ENCODE assay signal across 21 mouse cellular contexts in genomic region chr7:31195591-31196307, GRCm38 (mm10). TPM values are rescaled to one million over a fixed set of nuclear protein-coding genes. Genes with fewer than 3 reads are reported as not detected.
DNase-seq lines count a peak whose midpoint lies in the region; ATAC-seq and TF ChIP-seq lines count a peak whose summit lies in the region.
"Had no signal": no experiment of that assay in that cellular context is flagged by ENCODE, and none has a peak within 500 bp of the region (broad histone marks: within the 10 kb centered on the region; RNA-seq: fewer than 3 reads in every experiment).

No protein-coding gene starts in this region.

- no peak overlapping the region for H3K4me2 ChIP-seq in CH12.LX (ENCODE audit: insufficient read depth, low read depth, poor library complexity, severe bottlenecking)
- no peak overlapping the region for H3K4me2 ChIP-seq in kidney, embryonic 15.5 days
- H3K4me2 ChIP-seq: heart, embryonic 15.5 days; limb, embryonic 12.5 days; midbrain, embryonic 13.5 days; neural tube, embryonic 13.5 days had no signal

- TF ChIP-seq CTCF in CH12.LX (conservative IDR thresholded peaks at IDR 0.05 in 1 of 2, IDR thresholded peaks at IDR 0.05 in 1 of 2; ENCODE audit: low read depth in 2 of 2, low read length in 2 of 2) = no peak

- no peak for TF ChIP-seq POLR2A in CH12.LX (IDR thresholded peaks at IDR 0.05; ENCODE audit: low read depth, low read length)

- peaks cover 0 to 5% of the 10 kb centered on the region in 2 experiments; a peak in 1 of 4 replicates for H3K4me1 ChIP-seq in CH12.LX (ENCODE audit: control insufficient read depth in 1 of 2, insufficient read depth in 2 of 2)
- no peaks in the 10 kb centered on the region for H3K4me1 ChIP-seq in kidney, embryonic 15.5 days
- H3K4me1 ChIP-seq in heart, embryonic 10.5 days = no peaks in the 10 kb centered on the region
- H3K4me1 ChIP-seq: forebrain, embryonic 10.5 days; heart, embryonic 15.5 days; limb, embryonic 12.5 days; midbrain, embryonic 13.5 days; neural tube, embryonic 13.5 days had no signal

- no peak for TF ChIP-seq EP300 in CH12.LX (IDR thresholded peaks at IDR 0.05; ENCODE audit: low read length)

- no peak for TF ChIP-seq RAD21 in CH12.LX (IDR thresholded peaks at IDR 0.05; ENCODE audit: low read depth, low read length)

- no peak overlapping the region for H3K9ac ChIP-seq in CH12.LX (ENCODE audit: insufficient read depth, low read depth)
- H3K9ac ChIP-seq in kidney, embryonic 15.5 days = no peak overlapping the region
- H3K9ac ChIP-seq: heart, embryonic 15.5 days; limb, embryonic 12.5 days; liver, embryonic 14.5 days; midbrain, embryonic 13.5 days; neural tube, embryonic 13.5 days had no signal

- intact Hi-C loops in heart, postnatal 36 days (cut with DNase I) = no loop called here

- dilution Hi-C loops in CH12.LX (cut with MboI; ENCODE audit: extremely low pct_ligation_motif_present, extremely low pct_unique_long_range_greater_than_20kb, low sequenced_read_pairs) = no loop called here

- no peak overlapping the region for H3K27ac ChIP-seq in CH12.LX (ENCODE audit: insufficient read depth, low read depth)
- no peak overlapping the region for H3K27ac ChIP-seq in kidney, embryonic 15.5 days
- H3K27ac ChIP-seq in heart, embryonic 10.5 days = no peak overlapping the region
- H3K27ac ChIP-seq: forebrain, embryonic 10.5 days; heart, adult 2 months; heart, embryonic 15.5 days; limb, embryonic 12.5 days; liver, embryonic 14.5 days; midbrain, embryonic 13.5 days; neural tube, embryonic 13.5 days had no signal

- H3K27me3 ChIP-seq in CH12.LX (replicated peaks) = peaks cover 41% of the 10 kb centered on the region
- H3K27me3 ChIP-seq in kidney, embryonic 15.5 days = no peaks in the 10 kb centered on the region
- H3K27me3 ChIP-seq in heart, embryonic 10.5 days (ENCODE audit: insufficient read depth, poor library complexity, severe bottlenecking) = no peaks in the 10 kb centered on the region
- H3K27me3 ChIP-seq: heart, embryonic 15.5 days; limb, embryonic 12.5 days; midbrain, embryonic 13.5 days; neural tube, embryonic 13.5 days; Patski had no signal

- no peaks in the 10 kb centered on the region for H3K79me2 ChIP-seq in CH12.LX (replicated peaks; ENCODE audit: control insufficient read depth, extremely low read depth, insufficient read depth, poor library complexity, severe bottlenecking)

- no peak overlapping the region for H3K4me3 ChIP-seq in CH12.LX (replicated peaks in 1 of 3; ENCODE audit: low read depth in 2 of 3, low read length in 2 of 3, poor library complexity in 1 of 3)
- no peak overlapping the region for H3K4me3 ChIP-seq in kidney, embryonic 15.5 days (replicated peaks)
- no peak overlapping the region for H3K4me3 ChIP-seq in heart, embryonic 10.5 days
- H3K4me3 ChIP-seq: forebrain, embryonic 10.5 days; heart, adult 2 months; heart, embryonic 15.5 days; limb, embryonic 12.5 days; midbrain, embryonic 13.5 days; neural tube, embryonic 13.5 days had no signal

- in situ Hi-C loops in CH12.LX (cut with MboI; ENCODE audit: low pct_ligation_motif_present, low pct_unique_long_range_greater_than_20kb, low sequenced_read_pairs) = loop anchor here (25.0 kb wide), 1 partner anchor 117 kb away; no protein-coding TSS in a partner anchor

- peak; percentile 51 for DNase-seq in heart, adult 11 months
- no peak for DNase-seq in heart, postnatal 36 days
- no peak for DNase-seq in CH12.LX (ENCODE audit: extremely low read depth)
- DNase-seq in lung, postnatal 10 days = peak; percentile 18
- no peak for DNase-seq in spleen, postnatal 14 days (ENCODE audit: low spot score in 2 of 2)
- DNase-seq in heart, embryonic 10.5 days (ENCODE audit: low spot score) = no peak
- DNase-seq in retina, postnatal 1 day = no peak
- DNase-seq: adrenal gland, adult 8-10 months; cerebellum, adult 11 months; cerebellum, postnatal 25 days; gastrocnemius, postnatal 10 days; heart, adult 2 months; thymus, postnatal 36 days had no signal

- peak; percentile 58; the same call in 1 of the 2 replicates for ATAC-seq in kidney, embryonic 15.5 days (replicated peaks; ENCODE audit: low FRiP score)
- ATAC-seq: midbrain, embryonic 13.5 days; Patski had no signal

- no peaks in the 10 kb centered on the region for H3K36me3 ChIP-seq in CH12.LX (replicated peaks in 1 of 2; ENCODE audit: control insufficient read depth in 1 of 2, insufficient read depth in 1 of 2, low read length in 1 of 2)
- H3K36me3 ChIP-seq in kidney, embryonic 15.5 days = no peaks in the 10 kb centered on the region
- no peaks in the 10 kb centered on the region for H3K36me3 ChIP-seq in heart, embryonic 10.5 days
- H3K36me3 ChIP-seq: forebrain, embryonic 10.5 days; heart, embryonic 15.5 days; limb, embryonic 12.5 days; midbrain, embryonic 13.5 days; neural tube, embryonic 13.5 days had no signal

- WGBS in kidney, embryonic 15.5 days = 59% methylated on average over 3 of the region's 3 CpGs
- 71% methylated on average over 3 of the region's 3 CpGs for WGBS in heart, embryonic 10.5 days

- no peaks in the 10 kb centered on the region for H3K9me3 ChIP-seq in CH12.LX (replicated peaks; ENCODE audit: low read length)
- no peaks in the 10 kb centered on the region for H3K9me3 ChIP-seq in kidney, embryonic 15.5 days (replicated peaks)
- peaks cover 2% of the 10 kb centered on the region; the same call in 1 of the 2 replicates for H3K9me3 ChIP-seq in heart, embryonic 10.5 days
- H3K9me3 ChIP-seq: heart, embryonic 15.5 days; limb, embryonic 12.5 days; midbrain, embryonic 13.5 days; neural tube, embryonic 13.5 days had no signal

TF ChIP-seq in CH12.LX, 34 proteins besides CTCF, POLR2A, EP300 and RAD21:
- TF ChIP-seq ZC3H11A (IDR thresholded peaks at IDR 0.05; ENCODE audit: low read depth, low read length) (no peak), MAFK (IDR thresholded peaks at IDR 0.05; ENCODE audit: insufficient replicate concordance, low read length) (0 out of 2 replicates have a peak, but pooled peaks have one; percentile 32)

RNA-seq across cellular contexts. Expression of gene Gramd1a, which starts 40.1 kb away (rescaled TPM):
- total RNA-seq in heart, postnatal 36 days (2021) = 10 to 100 TPM; 33.6 to 37.9 TPM
- total RNA-seq in CH12.LX (2012; rRNA removed) = 66.6 and 86.0 TPM in 2 replicates
- total RNA-seq in CH12.LX (2014; rRNA removed) = 45.7 and 49.5 TPM in 2 replicates
- 70.0 and 90.7 TPM in 2 replicates for polyA plus RNA-seq in CH12.LX (2012; ENCODE audit: insufficient read length, low read depth)
- polyA plus RNA-seq in kidney, embryonic 15.5 days (2015; fragmentation: Nextera tagmentation; extraction: Ambion mirVana) = 60.6 and 69.5 TPM in 2 replicates
- polyA plus RNA-seq in heart, embryonic 10.5 days (2016; fragmentation: Nextera tagmentation; extraction: Ambion mirVana) = 58.1 and 70.9 TPM in 2 replicates

Comparison
In these comparisons a context has a peak if more than half of its experiments do, and no peak if none do; other contexts are left out.
1. DNase-seq: peak in heart, adult 11 months (single experiment) and lung, postnatal 10 days (single experiment); none in heart, postnatal 36 days (0 of 2), CH12.LX (single experiment), spleen, postnatal 14 days (0 of 2), heart, embryonic 10.5 days (single experiment) and retina, postnatal 1 day (single experiment).